Mouse (Mus musculus): Measurements from ENCODE around the gene Plppr1.

DNA sequence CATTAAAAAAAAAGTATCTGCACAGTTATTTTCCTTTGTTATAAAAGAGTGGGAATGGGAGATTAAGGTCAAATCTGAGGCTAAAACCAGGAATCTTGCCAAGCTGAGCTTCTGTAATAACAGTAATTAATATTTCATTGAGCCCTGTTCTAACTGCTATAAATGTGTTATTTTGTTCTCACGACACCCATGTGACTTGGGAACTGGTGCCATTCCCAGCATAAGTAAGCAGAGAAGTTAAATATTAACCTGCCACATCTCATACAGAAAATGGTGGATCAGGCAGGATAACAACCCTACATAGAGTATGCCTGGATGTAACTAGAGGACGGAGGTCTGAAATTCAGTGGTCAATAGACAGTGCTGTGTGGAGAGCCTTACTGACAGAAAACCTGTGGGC lies 90.2 kb downstream of the Plppr1 start:
- TF ChIP-seq CTCF (IDR thresholded peaks at IDR 0.05; ENCODE audit: insufficient read depth, low read depth, low read length) (no peak), POLR2A (IDR thresholded peaks at IDR 0.05; ENCODE audit: insufficient read depth, low read depth, low read length) (no peak)
